Mouse (Mus musculus): ENCODE data around the gene Fntb.

DNA sequence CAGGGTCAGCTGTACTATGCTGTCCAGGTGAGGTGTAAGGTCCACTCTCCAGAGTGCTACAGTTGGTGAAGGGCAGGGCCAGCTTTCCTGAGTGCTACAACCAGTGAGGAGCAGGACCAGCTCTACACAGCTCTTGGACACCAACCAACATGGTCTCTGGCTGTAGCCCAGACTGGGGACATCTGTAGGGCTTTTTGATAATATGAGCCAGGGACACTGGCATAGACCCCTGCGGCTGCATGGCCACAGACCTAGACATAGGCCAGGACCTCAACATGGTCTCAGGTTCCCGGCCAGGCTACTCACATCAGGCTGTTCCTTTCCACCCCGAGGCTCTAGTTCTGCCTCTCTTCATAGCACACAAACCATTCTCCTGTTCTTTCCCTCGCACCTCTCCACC lies 37.4 kb upstream of the Fntb start:
- TF ChIP-seq CTCF (IDR thresholded peaks at IDR 0.05; ENCODE audit: low read depth) (no peak), EP300 (IDR thresholded peaks at IDR 0.05; ENCODE audit: low read depth) (no peak)

Data from liver, postnatal 0 days (tissue).